Mouse (Mus musculus): ENCODE measurements around the gene Npas1. TPM values are rescaled to one million over a fixed set of nuclear protein-coding genes. Genes with fewer than 3 reads are reported as not detected.

The Npas1 gene
- polyA plus RNA-seq (2016; fragmentation: Nextera tagmentation; extraction: Ambion mirVana): 0.34 and 0.45 TPM in 2 replicates

GRCm38 (mm10) chr7:16477628-16478027 lies at the start of gene Npas1:
Npas1 (minus strand) TSS chr7:16477728.
- peaks cover 18% of the 10 kb centered on the region for H3K4me1 ChIP-seq
- no peak within 1 kb of the TSS for H3K27ac ChIP-seq
- H3K27me3 ChIP-seq (ENCODE audit: insufficient read depth, poor library complexity, severe bottlenecking): peaks cover 62% of the 10 kb centered on the region
- no peak for DNase-seq (ENCODE audit: low spot score)
- WGBS: 82% methylated on average over 8 of the region's 8 CpGs
- H3K4me3 ChIP-seq: peak within 1 kb of the TSS; percentile 58
- H3K36me3 ChIP-seq: no peaks in the 10 kb centered on the region
- no peaks in the 10 kb centered on the region for H3K9me3 ChIP-seq

DNA sequence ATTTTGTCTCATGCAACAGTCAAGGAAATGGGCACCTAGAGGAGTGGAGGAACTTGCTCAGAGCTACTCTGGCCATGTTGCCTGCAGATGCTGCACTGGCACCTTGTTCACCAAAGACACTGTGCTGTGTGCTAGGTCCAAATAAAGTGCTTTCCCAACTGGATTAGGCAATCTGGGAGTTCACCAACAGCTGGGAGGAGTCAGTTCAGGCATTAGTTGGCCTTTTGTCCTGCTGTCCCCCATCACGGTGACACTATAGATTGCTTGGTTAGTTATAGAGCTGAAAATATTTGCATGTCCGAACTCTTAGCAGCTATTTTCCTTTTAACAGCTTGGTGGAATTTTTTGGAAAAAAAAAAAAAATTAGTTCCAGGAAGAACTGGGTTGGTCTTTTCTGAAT lies 48.5 kb upstream of the Npas1 start:
- DNase-seq (ENCODE audit: low spot score): no peak
- no peak overlapping the region for H3K4me3 ChIP-seq
- 77% methylated on average over 2 of the region's 2 CpGs for WGBS
- H3K27ac ChIP-seq: no peak overlapping the region
- H3K9me3 ChIP-seq: no peaks in the 10 kb centered on the region
- H3K36me3 ChIP-seq: peaks cover 11% of the 10 kb centered on the region; the same call in 1 of the 2 replicates
- peaks cover 17% of the 10 kb centered on the region for H3K4me1 ChIP-seq
- no peaks in the 10 kb centered on the region for H3K27me3 ChIP-seq (ENCODE audit: insufficient read depth, poor library complexity, severe bottlenecking)

GRCm38 (mm10) chr7:16525448-16525847 lies 47.9 kb upstream of the Npas1 start:
- peaks cover 17% of the 10 kb centered on the region for H3K4me1 ChIP-seq
- H3K4me3 ChIP-seq: no peak overlapping the region
- 0 out of 2 replicates have a peak, but pooled peaks cover 11% of the 10 kb centered on the region for H3K36me3 ChIP-seq
- WGBS: 39% methylated on average over 3 of the region's 3 CpGs
- no peaks in the 10 kb centered on the region for H3K27me3 ChIP-seq (ENCODE audit: insufficient read depth, poor library complexity, severe bottlenecking)
- no peak for DNase-seq (ENCODE audit: low spot score)
- no peaks in the 10 kb centered on the region for H3K9me3 ChIP-seq
- H3K27ac ChIP-seq: no peak overlapping the region

DNA sequence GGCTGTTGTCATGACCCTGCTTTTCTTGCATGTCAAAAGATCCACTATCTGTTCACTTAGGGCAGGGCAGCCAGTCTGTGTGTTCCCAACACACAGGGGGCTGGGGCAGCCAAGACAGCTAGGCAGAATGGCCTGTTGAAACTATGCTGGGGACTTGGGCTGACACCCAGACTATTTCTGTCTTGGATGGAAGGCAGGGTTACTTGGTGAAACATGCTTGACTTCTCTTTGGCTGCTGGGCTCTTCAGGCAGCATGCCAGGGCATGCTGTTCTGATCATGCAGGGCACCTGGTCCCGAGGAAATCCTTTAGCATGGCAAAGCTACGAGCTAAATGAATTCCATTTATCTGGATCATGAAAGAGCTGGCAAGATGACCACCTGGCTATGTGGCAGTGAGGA lies 46.8 kb upstream of the Npas1 start:
- Histone ChIP-seq H3K9me3 (no peaks in the 10 kb centered on the region), H3K4me3 (no peak overlapping the region), H3K27ac (no peak overlapping the region), H3K4me1 (peaks cover 17% of the 10 kb centered on the region), H3K27me3 (ENCODE audit: insufficient read depth, poor library complexity, severe bottlenecking) (no peaks in the 10 kb centered on the region), H3K36me3 (0 out of 2 replicates have a peak, but pooled peaks cover 7% of the 10 kb centered on the region)
- DNase-seq (ENCODE audit: low spot score): no peak
- 71% methylated on average over 2 of the region's 2 CpGs for WGBS

GRCm38 (mm10) chr7:16519310-16519709 lies 41.8 kb upstream of the Npas1 start:
- no peak overlapping the region for H3K27ac ChIP-seq
- H3K4me1 ChIP-seq: peaks cover 14% of the 10 kb centered on the region
- H3K36me3 ChIP-seq: peaks cover 9% of the 10 kb centered on the region
- H3K9me3 ChIP-seq: no peaks in the 10 kb centered on the region
- DNase-seq (ENCODE audit: low spot score): no peak
- WGBS: 89% methylated on average over 2 of the region's 2 CpGs
- H3K27me3 ChIP-seq (ENCODE audit: insufficient read depth, poor library complexity, severe bottlenecking): no peaks in the 10 kb centered on the region
- H3K4me3 ChIP-seq: no peak overlapping the region

DNA sequence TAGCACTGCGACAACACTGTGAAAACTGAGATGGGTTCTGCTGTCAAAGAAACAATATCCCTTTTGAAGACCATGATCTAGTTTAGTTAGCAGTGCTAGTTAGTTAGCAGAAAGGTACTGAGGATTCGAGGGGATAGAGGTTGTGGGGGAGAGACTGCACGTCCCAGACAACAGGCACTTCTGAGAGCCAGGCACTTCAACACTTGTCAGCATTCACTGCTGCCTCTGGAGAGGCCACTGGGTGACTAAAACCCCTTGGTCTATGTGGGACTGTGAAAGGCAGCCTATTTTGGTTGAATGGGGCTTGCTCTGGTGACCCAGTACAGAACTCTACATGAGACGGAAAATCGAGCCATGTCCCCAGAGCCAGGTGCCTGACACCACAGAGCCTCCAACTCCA lies 39.7 kb upstream of the Npas1 start:
- DNase-seq (ENCODE audit: low spot score): no peak
- Histone ChIP-seq H3K9me3 (no peaks in the 10 kb centered on the region), H3K36me3 (peaks cover 15% of the 10 kb centered on the region), H3K27me3 (ENCODE audit: insufficient read depth, poor library complexity, severe bottlenecking) (no peaks in the 10 kb centered on the region), H3K27ac (no peak overlapping the region), H3K4me3 (no peak overlapping the region), H3K4me1 (peaks cover 14% of the 10 kb centered on the region)
- WGBS: 64% methylated on average over 5 of the region's 5 CpGs

GRCm38 (mm10) chr7:16507284-16507683 lies 29.8 kb upstream of the Npas1 start:
- no peaks in the 10 kb centered on the region for H3K27me3 ChIP-seq (ENCODE audit: insufficient read depth, poor library complexity, severe bottlenecking)
- H3K4me3 ChIP-seq: no peak overlapping the region
- no peak for DNase-seq (ENCODE audit: low spot score)
- no peaks in the 10 kb centered on the region for H3K4me1 ChIP-seq
- H3K9me3 ChIP-seq: no peaks in the 10 kb centered on the region
- WGBS: 15% methylated on average over 3 of the region's 3 CpGs
- no peak overlapping the region for H3K27ac ChIP-seq
- H3K36me3 ChIP-seq: peaks cover 74% of the 10 kb centered on the region

- Histone ChIP-seq H3K36me3 (peaks cover 68% of the 10 kb centered on the region), H3K4me1 (no peaks in the 10 kb centered on the region), H3K4me3 (no peak overlapping the region), H3K9me3 (no peaks in the 10 kb centered on the region), H3K27me3 (ENCODE audit: insufficient read depth, poor library complexity, severe bottlenecking) (no peaks in the 10 kb centered on the region), H3K27ac (no peak overlapping the region)
- DNase-seq (ENCODE audit: low spot score): no peak
- 92% methylated on average over 3 of the region's 3 CpGs for WGBS
Observed at GRCm38 (mm10) chr7:16505226-16505593, 27.7 kb upstream of the Npas1 start.

DNA sequence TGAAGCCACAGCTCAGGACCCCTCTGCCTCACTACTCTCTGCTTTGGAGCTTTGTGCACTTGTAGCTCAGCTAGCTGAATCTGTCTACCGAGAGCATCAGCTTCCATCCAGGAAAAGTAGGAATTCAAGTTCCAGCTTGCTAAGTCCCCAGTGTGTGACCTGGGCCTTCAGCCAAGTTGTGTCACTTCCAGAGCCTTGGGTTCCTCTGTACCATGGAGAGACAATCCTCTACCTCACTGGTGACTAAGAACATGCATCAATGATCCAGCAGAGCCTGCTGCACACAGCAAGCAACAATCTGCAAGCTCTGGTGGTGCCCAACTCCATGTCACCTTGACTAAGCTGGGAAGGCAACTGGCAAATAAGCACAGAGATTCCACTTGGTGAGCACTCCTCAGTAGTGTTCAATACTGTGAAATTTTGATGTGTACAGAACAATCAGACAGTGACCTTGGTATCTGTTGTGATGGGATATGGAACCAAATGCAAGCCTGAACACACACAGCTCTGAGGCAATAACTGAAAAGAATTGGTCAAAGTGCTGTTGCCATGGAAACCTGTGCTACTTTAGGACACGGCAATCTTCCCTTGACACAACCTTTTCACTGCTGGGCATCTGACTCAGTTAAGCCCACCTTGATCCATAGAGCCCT lies 27.2 kb upstream of the Npas1 start:
- H3K27ac ChIP-seq: no peak overlapping the region
- no peaks in the 10 kb centered on the region for H3K27me3 ChIP-seq (ENCODE audit: insufficient read depth, poor library complexity, severe bottlenecking)
- H3K36me3 ChIP-seq: peaks cover 66% of the 10 kb centered on the region
- 85% methylated on average over 2 of the region's 2 CpGs for WGBS
- no peak for DNase-seq (ENCODE audit: low spot score)
- H3K9me3 ChIP-seq: no peaks in the 10 kb centered on the region
- no peak overlapping the region for H3K4me3 ChIP-seq
- H3K4me1 ChIP-seq: no peaks in the 10 kb centered on the region

DNA sequence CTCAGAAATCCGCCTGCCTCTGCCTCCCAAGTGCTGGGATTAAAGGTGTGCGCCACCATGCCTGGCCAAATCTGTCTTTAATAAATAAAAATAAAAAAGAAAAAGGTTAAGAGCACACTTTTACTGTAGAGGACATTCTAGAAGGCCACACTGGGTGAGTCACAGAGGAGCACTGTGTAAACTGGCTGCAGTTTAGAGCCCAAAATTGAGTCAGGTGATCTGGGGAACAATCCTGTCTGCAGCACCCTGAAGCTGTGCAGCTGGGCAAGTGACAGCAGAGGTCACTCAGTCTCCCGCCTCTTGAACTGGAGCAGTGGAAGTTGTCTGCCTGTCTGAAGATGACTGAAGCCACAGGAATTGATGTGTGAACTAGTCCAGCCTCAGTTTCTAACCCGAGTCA lies 24.0 kb upstream of the Npas1 start:
- H3K36me3 ChIP-seq: peaks cover 85% of the 10 kb centered on the region

DNA sequence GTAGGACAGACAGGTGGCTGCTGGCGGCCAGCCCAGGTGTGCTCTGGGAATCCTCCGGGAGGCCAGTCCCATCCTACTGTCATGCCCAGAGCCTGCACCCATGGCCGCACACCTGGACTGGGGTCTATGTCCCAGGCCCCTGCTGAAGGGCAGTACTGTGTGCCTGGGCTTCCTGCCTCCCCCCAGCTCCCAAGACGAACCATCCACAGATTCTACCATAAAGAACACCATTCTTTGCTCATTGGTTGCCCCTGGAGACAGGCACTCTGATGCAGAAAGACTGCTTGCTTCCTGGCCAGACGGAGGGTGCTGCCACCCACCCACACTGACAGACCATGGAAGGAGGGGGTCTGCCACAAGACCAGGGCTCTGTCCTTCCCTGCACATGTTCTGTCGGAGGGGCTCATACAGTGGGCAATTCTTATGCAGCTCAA lies 22.2 kb upstream of the Npas1 start:
- no peak overlapping the region for H3K4me3 ChIP-seq
- no peaks in the 10 kb centered on the region for H3K9me3 ChIP-seq
- peaks cover 83% of the 10 kb centered on the region for H3K36me3 ChIP-seq
- H3K27me3 ChIP-seq (ENCODE audit: insufficient read depth, poor library complexity, severe bottlenecking): no peaks in the 10 kb centered on the region
- DNase-seq (ENCODE audit: low spot score): no peak
- H3K27ac ChIP-seq: no peak overlapping the region
- WGBS: 88% methylated on average over 6 of the region's 6 CpGs
- H3K4me1 ChIP-seq: no peaks in the 10 kb centered on the region

More for the DNA sequence above, 24.0 kb upstream of the Npas1 start:
- Histone ChIP-seq H3K4me1 (no peaks in the 10 kb centered on the region), H3K9me3 (no peaks in the 10 kb centered on the region), H3K27ac (no peak overlapping the region), H3K4me3 (no peak overlapping the region), H3K27me3 (ENCODE audit: insufficient read depth, poor library complexity, severe bottlenecking) (no peaks in the 10 kb centered on the region)
- DNase-seq (ENCODE audit: low spot score): no peak
- WGBS: 86% methylated on average over 4 of the region's 4 CpGs

GRCm38 (mm10) chr7:16496260-16496659 lies 18.7 kb upstream of the Npas1 start:
- peaks cover 50% of the 10 kb centered on the region for H3K36me3 ChIP-seq
- no peaks in the 10 kb centered on the region for H3K27me3 ChIP-seq (ENCODE audit: insufficient read depth, poor library complexity, severe bottlenecking)
- H3K27ac ChIP-seq: no peak overlapping the region
- H3K4me1 ChIP-seq: no peaks in the 10 kb centered on the region
- 74% methylated on average over 3 of the region's 3 CpGs for WGBS
- H3K9me3 ChIP-seq: no peaks in the 10 kb centered on the region
- no peak overlapping the region for H3K4me3 ChIP-seq
- peak; percentile 64 for DNase-seq (ENCODE audit: low spot score)

DNA sequence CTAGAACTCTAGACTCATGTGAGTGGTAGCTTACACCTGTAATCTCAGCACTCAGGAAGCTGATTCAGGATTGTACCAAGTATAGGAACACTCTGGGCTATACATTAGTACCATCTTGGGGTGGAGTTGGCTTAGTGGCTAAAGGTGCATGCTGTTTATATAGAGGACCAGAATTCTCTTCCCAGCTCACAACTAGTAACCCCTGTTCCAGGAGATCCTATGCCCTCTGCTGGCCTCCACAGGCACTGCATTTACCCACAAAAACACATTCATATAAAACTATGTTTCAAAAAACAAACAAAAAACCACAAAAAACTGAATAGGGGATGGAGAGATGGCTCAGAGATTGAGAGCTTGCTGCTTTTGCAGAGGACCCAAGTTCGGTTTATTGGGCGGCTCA lies 15.8 kb upstream of the Npas1 start:
- Histone ChIP-seq H3K9me3 (no peaks in the 10 kb centered on the region), H3K27me3 (ENCODE audit: insufficient read depth, poor library complexity, severe bottlenecking) (no peaks in the 10 kb centered on the region), H3K4me1 (no peaks in the 10 kb centered on the region), H3K4me3 (no peak overlapping the region), H3K36me3 (peaks cover 34% of the 10 kb centered on the region), H3K27ac (no peak overlapping the region)
- 30% methylated on average over 2 of the region's 2 CpGs for WGBS
- DNase-seq (ENCODE audit: low spot score): no peak

DNA sequence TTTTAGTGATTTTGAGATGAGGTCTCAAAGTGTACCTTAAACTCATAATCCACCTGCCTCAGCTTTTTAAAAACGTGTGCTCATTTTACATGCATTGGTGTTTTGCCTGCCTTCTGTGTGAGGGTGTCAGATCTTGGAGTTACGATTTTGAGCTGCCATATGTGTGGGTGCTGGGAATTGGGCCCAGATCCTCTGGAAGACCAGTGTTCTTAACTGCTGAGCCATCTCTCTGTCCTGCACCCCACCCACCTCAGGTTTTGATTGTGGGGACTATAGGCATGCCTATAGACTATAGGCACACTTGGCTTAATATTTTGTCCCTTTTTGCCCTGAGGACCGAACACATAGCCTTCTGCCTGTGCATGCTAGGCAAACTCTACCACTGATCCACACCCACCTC lies 14.7 kb upstream of the Npas1 start:
- Histone ChIP-seq H3K36me3 (peaks cover 23% of the 10 kb centered on the region), H3K27me3 (ENCODE audit: insufficient read depth, poor library complexity, severe bottlenecking) (no peaks in the 10 kb centered on the region), H3K9me3 (no peaks in the 10 kb centered on the region), H3K4me3 (no peak overlapping the region), H3K27ac (no peak overlapping the region), H3K4me1 (no peaks in the 10 kb centered on the region)
- WGBS: 64% methylated on average over 3 of the region's 3 CpGs
- no peak for DNase-seq (ENCODE audit: low spot score)

Data from heart, embryonic 10.5 days (tissue).